Mouse (Mus musculus): ENCODE results near the gene Lpcat1. TPM values are rescaled to one million over a fixed set of nuclear protein-coding genes. Genes with fewer than 3 reads are reported as not detected.

The Lpcat1 gene
- total and polyA plus RNA-seq, 3 experiments: 0.05 to 42.1 TPM; not detected in 1

- no peaks in the 10 kb centered on the region for H3K36me3 ChIP-seq (replicated peaks)
- no peak overlapping the region for H3K4me3 ChIP-seq (ENCODE audit: low read depth, low read length)
- TF ChIP-seq TAL1 (conservative IDR thresholded peaks at IDR 0.05; ENCODE audit: low read depth, low read length) (no peak), CTCF (IDR thresholded peaks at IDR 0.05; ENCODE audit: low read depth, low read length) (no peak), POLR2AphosphoS5 (IDR thresholded peaks at IDR 0.05; ENCODE audit: insufficient replicate concordance, low read depth, low read length) (no peak), GATA2 (IDR thresholded peaks at IDR 0.05; ENCODE audit: borderline replicate concordance, low read depth, low read length) (no peak), GATA1 (IDR thresholded peaks at IDR 0.05; ENCODE audit: borderline replicate concordance, low read length) (no peak)
- ATAC-seq (ENCODE audit: extremely low read depth, insufficient number of reproducible peaks, low FRiP score, poor library complexity, severe bottlenecking) (no peak), DNase-seq (ENCODE audit: low spot score) (no peak)
- H3K9me3 ChIP-seq (replicated peaks): peaks cover 13% of the 10 kb centered on the region
- H3K4me1 ChIP-seq (ENCODE audit: insufficient read depth, low read depth, low read length): no peaks in the 10 kb centered on the region
- H3K27me3 ChIP-seq (ENCODE audit: insufficient read depth, low read length): peaks cover 3% of the 10 kb centered on the region; the same call in 1 of the 2 replicates
Observed at GRCm38 (mm10) chr13:73448201-73448600, 18.8 kb upstream of the Lpcat1 start.

- ATAC-seq (ENCODE audit: extremely low read depth, insufficient number of reproducible peaks, low FRiP score, poor library complexity, severe bottlenecking) (no peak), DNase-seq (ENCODE audit: low spot score) (no peak)
- TF ChIP-seq GATA2 (IDR thresholded peaks at IDR 0.05; ENCODE audit: borderline replicate concordance, low read depth, low read length) (no peak), GATA1 (IDR thresholded peaks at IDR 0.05; ENCODE audit: borderline replicate concordance, low read length) (no peak), CTCF (IDR thresholded peaks at IDR 0.05; ENCODE audit: low read depth, low read length) (no peak), POLR2AphosphoS5 (IDR thresholded peaks at IDR 0.05; ENCODE audit: insufficient replicate concordance, low read depth, low read length) (no peak), TAL1 (conservative IDR thresholded peaks at IDR 0.05; ENCODE audit: low read depth, low read length) (no peak)
- Histone ChIP-seq H3K4me3 (ENCODE audit: low read depth, low read length) (no peak overlapping the region), H3K9me3 (replicated peaks) (peaks cover 13% of the 10 kb centered on the region), H3K4me1 (ENCODE audit: insufficient read depth, low read depth, low read length) (no peaks in the 10 kb centered on the region), H3K27me3 (ENCODE audit: insufficient read depth, low read length) (peaks cover 3% of the 10 kb centered on the region; the same call in 1 of the 2 replicates), H3K36me3 (replicated peaks) (no peaks in the 10 kb centered on the region)
Observed at GRCm38 (mm10) chr13:73448723-73449122, 18.3 kb upstream of the Lpcat1 start.

- Histone ChIP-seq H3K4me1 (ENCODE audit: insufficient read depth, low read depth, low read length) (no peaks in the 10 kb centered on the region), H3K27me3 (ENCODE audit: insufficient read depth, low read length) (no peaks in the 10 kb centered on the region), H3K36me3 (replicated peaks) (no peaks in the 10 kb centered on the region), H3K9me3 (replicated peaks) (peaks cover 10% of the 10 kb centered on the region; the same call in 1 of the 2 replicates), H3K4me3 (ENCODE audit: low read depth, low read length) (no peak overlapping the region)
- no peak for TF ChIP-seq TAL1 (conservative IDR thresholded peaks at IDR 0.05; ENCODE audit: low read depth, low read length)
- TF ChIP-seq GATA2 (IDR thresholded peaks at IDR 0.05; ENCODE audit: borderline replicate concordance, low read depth, low read length): no peak
- TF ChIP-seq GATA1 (IDR thresholded peaks at IDR 0.05; ENCODE audit: borderline replicate concordance, low read length): no peak
- TF ChIP-seq CTCF (IDR thresholded peaks at IDR 0.05; ENCODE audit: low read depth, low read length): no peak
- no peak for DNase-seq (ENCODE audit: low spot score)
- ATAC-seq (ENCODE audit: extremely low read depth, insufficient number of reproducible peaks, low FRiP score, poor library complexity, severe bottlenecking): no peak
Observed at GRCm38 (mm10) chr13:73453503-73454217, 13.3 kb upstream of the Lpcat1 start.

- TF ChIP-seq TAL1 (conservative IDR thresholded peaks at IDR 0.05; ENCODE audit: low read depth, low read length): no peak
- no peak for TF ChIP-seq POLR2AphosphoS5 (IDR thresholded peaks at IDR 0.05; ENCODE audit: insufficient replicate concordance, low read depth, low read length)
- no peak for TF ChIP-seq CTCF (IDR thresholded peaks at IDR 0.05; ENCODE audit: low read depth, low read length)
- TF ChIP-seq GATA1 (IDR thresholded peaks at IDR 0.05; ENCODE audit: borderline replicate concordance, low read length): no peak
- TF ChIP-seq GATA2 (IDR thresholded peaks at IDR 0.05; ENCODE audit: borderline replicate concordance, low read depth, low read length): no peak
- DNase-seq (ENCODE audit: low spot score) (no peak), ATAC-seq (ENCODE audit: extremely low read depth, insufficient number of reproducible peaks, low FRiP score, poor library complexity, severe bottlenecking) (no peak)
- Histone ChIP-seq H3K36me3 (replicated peaks) (no peaks in the 10 kb centered on the region), H3K9me3 (replicated peaks) (peaks cover 12% of the 10 kb centered on the region), H3K27me3 (ENCODE audit: insufficient read depth, low read length) (no peaks in the 10 kb centered on the region), H3K4me3 (ENCODE audit: low read depth, low read length) (no peak overlapping the region), H3K4me1 (ENCODE audit: insufficient read depth, low read depth, low read length) (no peaks in the 10 kb centered on the region)
Observed at GRCm38 (mm10) chr13:73455328-73455727, 11.7 kb upstream of the Lpcat1 start.

- ATAC-seq (ENCODE audit: extremely low read depth, insufficient number of reproducible peaks, low FRiP score, poor library complexity, severe bottlenecking): no peak
- TF ChIP-seq GATA2 (IDR thresholded peaks at IDR 0.05; ENCODE audit: borderline replicate concordance, low read depth, low read length) (no peak), CTCF (IDR thresholded peaks at IDR 0.05; ENCODE audit: low read depth, low read length) (no peak), GATA1 (IDR thresholded peaks at IDR 0.05; ENCODE audit: borderline replicate concordance, low read length) (no peak), TAL1 (conservative IDR thresholded peaks at IDR 0.05; ENCODE audit: low read depth, low read length) (no peak), POLR2AphosphoS5 (IDR thresholded peaks at IDR 0.05; ENCODE audit: insufficient replicate concordance, low read depth, low read length) (no peak)
- no peaks in the 10 kb centered on the region for H3K4me1 ChIP-seq (ENCODE audit: insufficient read depth, low read depth, low read length)
Observed at GRCm38 (mm10) chr13:73457301-73457700, 9.7 kb upstream of the Lpcat1 start.

GRCm38 (mm10) chr13:73457741-73458140 is 9.3 kb upstream of the Lpcat1 start:
- H3K27me3 ChIP-seq (ENCODE audit: insufficient read depth, low read length): no peaks in the 10 kb centered on the region
- no peaks in the 10 kb centered on the region for H3K36me3 ChIP-seq (replicated peaks)
- TF ChIP-seq CTCF (IDR thresholded peaks at IDR 0.05; ENCODE audit: low read depth, low read length) (no peak), GATA2 (IDR thresholded peaks at IDR 0.05; ENCODE audit: borderline replicate concordance, low read depth, low read length) (no peak), POLR2AphosphoS5 (IDR thresholded peaks at IDR 0.05; ENCODE audit: insufficient replicate concordance, low read depth, low read length) (no peak), GATA1 (IDR thresholded peaks at IDR 0.05; ENCODE audit: borderline replicate concordance, low read length) (no peak), TAL1 (conservative IDR thresholded peaks at IDR 0.05; ENCODE audit: low read depth, low read length) (no peak)
- DNase-seq (ENCODE audit: low spot score): no peak
- no peak for ATAC-seq (ENCODE audit: extremely low read depth, insufficient number of reproducible peaks, low FRiP score, poor library complexity, severe bottlenecking)
- H3K4me1 ChIP-seq (ENCODE audit: insufficient read depth, low read depth, low read length): no peaks in the 10 kb centered on the region
- H3K4me3 ChIP-seq (ENCODE audit: low read depth, low read length): no peak overlapping the region
- H3K9me3 ChIP-seq (replicated peaks): peaks cover 7% of the 10 kb centered on the region

More at GRCm38 (mm10) chr13:73457301-73457700, 9.7 kb upstream of the Lpcat1 start:
- peaks cover 9% of the 10 kb centered on the region for H3K9me3 ChIP-seq (replicated peaks)
- H3K27me3 ChIP-seq (ENCODE audit: insufficient read depth, low read length): no peaks in the 10 kb centered on the region
- no peaks in the 10 kb centered on the region for H3K36me3 ChIP-seq (replicated peaks)
- no peak for DNase-seq (ENCODE audit: low spot score)
- no peak overlapping the region for H3K4me3 ChIP-seq (ENCODE audit: low read depth, low read length)
